Mouse (Mus musculus): ENCODE measurements around the gene Nudt8.

The Nudt8 gene

GRCm38 (mm10) chr19:3986334-3986733, 14.0 kb upstream of the Nudt8 start, which contains the start of gene Acy3:
Gene Acy3, plus strand, starts transcription at chr19:3986570.
- DNase-seq (ENCODE audit: low read depth, low spot score): no peak

GRCm38 (mm10) chr19:3988066-3988465, 12.3 kb upstream of the Nudt8 start:
- DNase-seq (ENCODE audit: low read depth, low spot score): no peak

- DNase-seq (ENCODE audit: low read depth, low spot score): no peak
These were observed 11.6 kb upstream of the Nudt8 start for GRCm38 (mm10) chr19:3988750-3989149.

GRCm38 (mm10) chr19:3990804-3991203, 9.6 kb upstream of the Nudt8 start:
- no peak for DNase-seq (ENCODE audit: low read depth, low spot score)

GRCm38 (mm10) chr19:3991562-3991961, 8.8 kb upstream of the Nudt8 start:
- no peak for DNase-seq (ENCODE audit: low read depth, low spot score)

- no peak for DNase-seq (ENCODE audit: low read depth, low spot score)
These were observed 8.4 kb upstream of the Nudt8 start for GRCm38 (mm10) chr19:3991966-3992365.

- no peak for DNase-seq (ENCODE audit: low read depth, low spot score)
These were observed 8.0 kb upstream of the Nudt8 start, which contains the start of gene Tbx10 for GRCm38 (mm10) chr19:3992416-3992815. Gene Tbx10, plus strand, starts transcription at chr19:3992752.

- no peak for DNase-seq (ENCODE audit: low read depth, low spot score)
These were observed 5.4 kb upstream of the Nudt8 start for GRCm38 (mm10) chr19:3994932-3995331.

- no peak for DNase-seq (ENCODE audit: low read depth, low spot score)
These were observed 4.9 kb upstream of the Nudt8 start for GRCm38 (mm10) chr19:3995505-3995904.

GRCm38 (mm10) chr19:3996106-3996505, 4.3 kb upstream of the Nudt8 start:
- DNase-seq (ENCODE audit: low read depth, low spot score): no peak

GRCm38 (mm10) chr19:3996747-3997146, 3.6 kb upstream of the Nudt8 start:
- DNase-seq (ENCODE audit: low read depth, low spot score): no peak

- no peak for DNase-seq (ENCODE audit: low read depth, low spot score)
These were observed 3.1 kb upstream of the Nudt8 start for GRCm38 (mm10) chr19:3997231-3997630.

GRCm38 (mm10) chr19:3998335-3998734, 2.0 kb upstream of the Nudt8 start:
- no peak for DNase-seq (ENCODE audit: low read depth, low spot score)

- peak; percentile 51 for DNase-seq (ENCODE audit: low read depth, low spot score)
These were observed 1.2 kb upstream of the Nudt8 start for GRCm38 (mm10) chr19:3999121-3999730.

- no peak for DNase-seq (ENCODE audit: low read depth, low spot score)
These were observed 657 bp downstream of the Nudt8 start for GRCm38 (mm10) chr19:4000949-4001525.

GRCm38 (mm10) chr19:4001752-4002151, 1.4 kb downstream of the Nudt8 start:
- DNase-seq (ENCODE audit: low read depth, low spot score): no peak

GRCm38 (mm10) chr19:4003112-4003511, 2.7 kb downstream of the Nudt8 start, which contains the start of gene Doc2g:
Gene Doc2g, plus strand, starts transcription at chr19:4003313.
- DNase-seq (ENCODE audit: low read depth, low spot score): no peak

GRCm38 (mm10) chr19:4003641-4004040, 3.3 kb downstream of the Nudt8 start:
- no peak for DNase-seq (ENCODE audit: low read depth, low spot score)

GRCm38 (mm10) chr19:4004331-4004730, 4.0 kb downstream of the Nudt8 start:
- no peak for DNase-seq (ENCODE audit: low read depth, low spot score)

GRCm38 (mm10) chr19:4005091-4005490, 4.7 kb downstream of the Nudt8 start:
- no peak for DNase-seq (ENCODE audit: low read depth, low spot score)

GRCm38 (mm10) chr19:4005971-4006370, 5.6 kb downstream of the Nudt8 start:
- DNase-seq (ENCODE audit: low read depth, low spot score): no peak

- DNase-seq (ENCODE audit: low read depth, low spot score): no peak
These were observed 10.7 kb downstream of the Nudt8 start for GRCm38 (mm10) chr19:4011086-4011485.

- peak; percentile 97 for DNase-seq (ENCODE audit: low read depth, low spot score)
These were observed 12.1 kb downstream of the Nudt8 start, which contains the start of gene Ndufv1 for GRCm38 (mm10) chr19:4012432-4013022. Gene Ndufv1, minus strand, starts transcription at chr19:4012806.

All from A20 (cell line).